Mouse (Mus musculus) 3134 (cell line): ENCODE measurements around the gene Cd3eap.

ENCODE experiments used
- DNase-seq: peaks from one replicate; pipeline ENCODE4 v3.0.0-alpha.2; 2011; ENCODE audit warnings: low spot score; ENCODE audit not compliant: insufficient read length; ENCODE audit errors: extremely low read depth

Gene Cd3eap

GRCm38 (mm10) chr7:19362276-19362675, 3.0 kb upstream of the Cd3eap start:
- no peak for DNase-seq

GRCm38 (mm10) chr7:19361720-19362119, 2.4 kb upstream of the Cd3eap start:
- peak; percentile 75 for DNase-seq

- DNase-seq = peak; percentile 90
These were observed 1.7 kb upstream of the Cd3eap start for GRCm38 (mm10) chr7:19360944-19361343.

DNA sequence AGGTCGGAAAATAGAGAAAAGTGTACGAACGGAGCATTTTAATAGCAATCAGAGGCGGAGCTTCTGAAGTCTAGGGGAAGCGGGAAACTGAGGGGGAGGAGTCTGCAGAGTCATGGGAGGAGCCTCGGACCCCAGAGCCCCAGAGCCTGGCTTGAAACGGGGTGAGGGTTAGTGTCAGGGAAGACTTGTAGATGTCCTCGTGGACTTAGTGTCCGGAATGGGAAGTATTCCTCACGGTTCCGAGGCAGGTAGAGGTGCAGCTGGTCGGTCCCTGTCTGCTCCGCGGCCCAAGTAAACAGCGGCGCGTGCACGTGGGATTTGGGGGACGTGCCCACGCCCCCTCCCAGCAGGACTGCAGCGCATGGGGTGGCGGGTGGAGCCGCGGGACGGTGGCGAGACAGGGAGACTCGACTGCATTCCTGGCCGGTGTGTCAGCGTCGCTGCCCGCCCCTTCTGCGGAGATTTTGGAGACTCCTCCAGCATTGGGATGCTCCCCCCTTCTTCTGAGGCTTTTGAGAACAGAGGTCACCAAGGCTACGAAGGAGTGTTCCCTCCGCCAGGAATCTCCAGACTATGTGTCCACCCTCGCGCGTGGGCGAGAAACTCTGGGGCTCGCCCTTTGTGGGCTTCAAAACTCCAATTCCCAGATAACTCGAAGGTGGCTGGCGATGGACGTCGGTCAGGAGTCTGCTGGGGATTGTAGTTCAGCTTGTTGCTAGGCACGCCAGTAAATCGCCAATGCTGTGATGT, 784 bp upstream of the Cd3eap start:
- DNase-seq = peak; percentile 94

- DNase-seq = no peak
These were observed 649 bp downstream of the Cd3eap start for GRCm38 (mm10) chr7:19358634-19359033.

DNA sequence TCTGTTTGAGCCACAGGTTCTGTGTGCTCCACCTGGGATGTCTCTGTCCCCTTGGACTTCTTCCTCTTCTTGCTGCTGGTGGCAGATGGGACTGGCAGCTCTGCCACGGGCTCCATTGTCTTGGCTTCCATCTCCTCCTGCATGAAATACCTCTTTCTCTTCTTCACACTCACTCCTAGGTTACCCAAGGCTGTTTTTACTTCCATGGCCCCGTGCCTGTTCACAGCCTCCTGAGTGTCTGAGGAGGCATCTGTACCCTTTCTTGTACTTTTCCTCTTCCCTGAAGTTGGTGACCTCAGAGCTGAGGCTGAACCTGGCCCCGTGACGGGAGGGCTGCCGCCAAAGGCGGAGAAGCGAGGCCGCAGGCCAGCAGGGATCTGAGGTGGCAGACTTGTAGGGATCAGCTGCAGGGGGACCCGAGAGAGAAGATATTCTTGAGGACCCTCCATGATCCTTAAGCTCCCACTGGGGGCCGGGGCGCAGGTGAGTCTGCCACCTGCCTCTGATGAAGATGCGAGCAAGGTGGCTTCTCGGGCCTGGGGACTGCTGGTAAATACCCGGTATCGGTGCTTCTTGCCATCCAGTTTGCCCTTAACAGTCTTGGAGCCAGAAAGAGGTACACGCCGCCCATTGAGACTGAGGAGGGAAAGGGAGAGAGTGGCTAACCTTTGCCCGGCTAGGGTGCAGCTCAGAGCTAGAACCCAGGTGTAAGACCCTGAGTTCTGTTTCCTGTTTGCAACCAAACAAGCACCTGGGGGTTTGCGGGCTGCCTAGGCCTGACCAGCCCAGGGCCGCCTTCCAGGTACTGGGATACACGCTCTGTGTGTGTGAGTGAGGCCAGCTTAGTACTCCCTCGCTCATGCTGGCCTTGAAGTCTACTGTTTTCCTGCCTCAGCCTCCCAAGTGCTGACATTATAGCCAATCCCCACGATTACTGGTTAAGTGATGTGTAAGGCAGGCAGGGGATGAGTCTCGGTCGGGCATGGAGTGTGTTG, 1.6 kb downstream of the Cd3eap start:
- DNase-seq = no peak

- DNase-seq = no peak
These were observed 3.0 kb downstream of the Cd3eap start for GRCm38 (mm10) chr7:19356311-19356710.

- no peak for DNase-seq
These were observed 4.3 kb downstream of the Cd3eap start for GRCm38 (mm10) chr7:19354991-19355390.

GRCm38 (mm10) chr7:19350221-19350620, 9.1 kb downstream of the Cd3eap start:
- DNase-seq = no peak

- no peak for DNase-seq
These were observed 9.9 kb downstream of the Cd3eap start for GRCm38 (mm10) chr7:19349188-19349915.

- peak; percentile 95 for DNase-seq
These were observed 14.3 kb downstream of the Cd3eap start for GRCm38 (mm10) chr7:19344938-19345471.

- DNase-seq = peak; percentile 85
These were observed 14.9 kb downstream of the Cd3eap start, which contains the start of gene Ercc1 for GRCm38 (mm10) chr7:19344237-19344847. Ercc1 (plus strand) TSS chr7:19344778.

GRCm38 (mm10) chr7:19343210-19343808, 16.0 kb downstream of the Cd3eap start:
- peak; percentile 68 for DNase-seq

DNA sequence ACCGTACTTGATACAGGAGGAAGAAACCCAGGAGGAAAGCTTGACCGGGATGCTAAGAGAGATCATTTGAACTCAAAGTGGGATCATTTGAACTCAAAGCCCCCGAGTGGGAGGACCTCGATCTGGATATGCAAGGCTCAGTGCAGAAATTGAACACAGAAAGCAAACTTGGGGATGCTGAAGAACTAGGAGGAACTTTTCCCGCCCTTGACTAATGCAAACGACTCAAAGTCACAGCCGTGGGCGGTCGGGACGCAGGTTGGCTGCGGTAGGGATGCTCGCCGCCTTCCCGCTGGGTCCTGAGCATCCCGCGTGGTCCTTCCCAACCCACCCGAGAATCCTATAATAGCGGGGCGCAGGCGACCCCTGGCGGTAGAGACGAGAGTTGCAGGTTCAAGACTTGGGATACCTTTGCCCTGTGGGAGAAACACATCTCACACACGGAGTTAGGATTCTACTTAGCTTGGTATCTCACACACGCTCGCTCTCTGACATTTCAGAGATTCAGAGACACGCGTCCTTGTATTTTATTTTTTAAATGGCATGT, 16.7 kb downstream of the Cd3eap start:
- peak; percentile 74 for DNase-seq

DNA sequence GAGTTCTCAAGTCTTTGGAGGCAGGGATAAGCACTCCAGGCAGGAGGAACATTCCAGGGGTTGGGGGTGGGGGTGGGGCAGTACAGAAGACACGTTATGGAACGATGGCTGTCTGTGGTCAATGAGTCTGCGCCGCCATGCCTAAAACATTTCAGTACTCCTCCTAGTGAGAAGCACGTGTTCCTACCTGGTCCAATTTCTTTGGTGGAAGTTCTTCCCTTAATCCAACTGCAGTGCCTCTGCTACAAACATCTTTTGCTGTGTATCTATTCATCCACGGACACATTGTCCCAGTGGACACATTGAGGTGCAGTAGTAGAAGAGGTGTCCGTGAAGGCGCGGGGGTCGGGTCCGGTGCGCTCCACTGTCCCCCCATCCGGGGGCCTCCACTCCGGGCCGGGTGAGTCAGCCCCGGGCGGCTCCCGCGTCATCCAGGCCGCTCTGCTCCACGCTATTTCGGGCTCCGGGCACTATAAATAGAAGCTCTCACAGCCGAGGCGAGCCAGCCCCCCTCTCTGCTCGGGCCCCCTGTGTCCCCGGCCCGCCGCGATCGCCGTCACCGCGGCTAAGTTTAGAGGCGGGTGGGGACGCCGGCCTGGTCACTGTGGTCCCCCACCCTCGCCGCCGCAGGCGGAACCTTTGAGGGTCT, 17.4 kb downstream of the Cd3eap start:
- peak; percentile 54 for DNase-seq

- no peak for DNase-seq
These were observed 18.0 kb downstream of the Cd3eap start for GRCm38 (mm10) chr7:19341250-19341649.

DNA sequence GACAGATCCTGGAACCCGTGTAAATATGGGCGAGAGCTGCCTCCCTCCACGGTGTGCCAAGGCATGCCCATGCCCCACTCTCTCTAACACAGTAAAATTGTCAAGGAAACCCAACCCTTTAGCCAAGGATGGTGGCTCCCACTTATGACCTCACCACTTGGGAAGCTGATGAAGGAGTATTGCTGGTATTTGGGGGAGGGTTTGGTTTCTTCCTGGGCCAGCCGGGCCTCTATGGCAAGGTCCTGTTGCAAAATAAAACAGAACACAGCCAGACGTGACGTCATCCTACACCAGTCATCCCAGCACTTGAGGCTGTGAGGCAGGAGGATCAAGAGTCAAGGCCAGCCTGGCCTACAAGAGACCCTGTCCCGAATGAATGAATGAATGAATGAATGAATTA, 20.7 kb downstream of the Cd3eap start:
- peak; percentile 36 for DNase-seq

DNA sequence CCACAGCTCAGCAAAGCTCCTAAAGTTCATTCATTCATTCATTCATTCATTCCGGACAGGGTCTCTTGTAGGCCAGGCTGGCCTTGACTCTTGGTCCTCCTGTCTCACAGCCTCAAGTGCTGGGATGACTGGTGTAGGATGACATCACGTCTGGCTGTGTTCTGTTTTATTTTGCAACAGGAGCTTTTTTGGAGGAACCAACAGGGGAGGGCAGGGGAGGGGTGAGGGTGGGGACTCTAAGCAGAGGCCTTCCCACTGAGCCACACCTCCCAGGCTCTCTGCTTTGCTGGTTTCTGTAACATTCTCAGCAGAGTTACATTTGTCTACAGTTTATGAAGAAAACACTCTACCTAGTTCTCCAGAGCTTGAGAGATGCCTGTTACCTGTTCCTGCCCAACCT, 21.2 kb downstream of the Cd3eap start:
- no peak for DNase-seq

DNA sequence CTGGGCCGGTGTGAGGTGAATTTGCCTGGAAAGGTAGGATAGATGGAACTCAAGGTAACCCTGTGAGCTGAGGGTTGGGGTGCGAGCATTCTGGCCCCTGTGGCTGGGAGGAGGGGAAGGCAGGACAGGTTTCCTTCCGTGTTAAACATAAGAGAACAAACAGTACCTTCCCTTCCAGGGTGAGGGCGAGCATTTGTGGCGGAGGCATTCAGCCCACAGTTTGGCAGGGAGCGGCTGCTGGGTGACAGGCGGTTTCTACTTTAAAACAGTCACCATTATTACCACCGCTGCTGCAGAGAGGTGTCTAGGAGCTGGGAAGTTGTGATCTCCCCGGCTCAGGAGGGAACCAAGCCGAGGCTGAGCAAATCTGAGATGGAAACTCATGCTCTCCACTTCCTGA, 22.2 kb downstream of the Cd3eap start:
- no peak for DNase-seq
